Mouse (Mus musculus): ENCODE results near the gene Znhit2. TPM values are rescaled to one million over a fixed set of nuclear protein-coding genes. Genes with fewer than 3 reads are reported as not detected.
A peak's percentile ranks its signal among the peaks of the same experiment; 100 is the strongest.

The Znhit2 gene
- total and polyA plus RNA-seq, 2 experiments from 2014 or later = 40.4 to 59.1 TPM

DNA sequence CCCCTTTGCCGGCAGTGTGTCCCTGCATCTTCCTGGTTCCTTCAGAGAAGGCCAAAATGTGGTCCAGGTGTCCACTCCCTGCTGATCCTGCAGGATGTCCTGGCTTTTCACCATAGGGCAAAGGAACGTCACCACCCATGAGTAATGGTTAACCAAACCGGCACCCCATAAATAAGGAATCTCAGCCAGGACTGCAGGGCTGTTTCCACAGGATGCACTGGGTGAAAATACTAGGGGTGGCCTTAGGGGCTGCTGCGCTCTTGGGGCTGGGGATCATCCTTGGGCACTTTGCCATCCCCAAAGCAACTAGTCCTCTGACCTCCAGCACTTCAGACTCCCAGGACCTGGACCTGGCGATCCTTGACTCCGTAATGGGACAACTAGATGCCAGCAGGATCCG is 44.6 kb downstream of the Znhit2 start, which contains the start of gene Naaladl1:
Gene Naaladl1, plus strand, starts transcription at position 197 of the 400 bp plus-strand sequence.
- H3K27me3 ChIP-seq (ENCODE audit: insufficient read depth, low read length) = no peaks in the 10 kb centered on the region
- no peak within 1 kb of the TSS for H3K27ac ChIP-seq (ENCODE audit: low read depth, low read length)
- no peak within 1 kb of the TSS for H3K4me2 ChIP-seq (ENCODE audit: low read depth, low read length, poor library complexity, severe bottlenecking)
- H3K4me3 ChIP-seq (ENCODE audit: low read depth, low read length) = no peak within 1 kb of the TSS
- WGBS = 82% methylated on average over 7 of the region's 7 CpGs
- H3K9ac ChIP-seq (replicated peaks; ENCODE audit: low read length, poor library complexity, severe bottlenecking) = no peak within 1 kb of the TSS
- no peaks in the 10 kb centered on the region for H3K4me1 ChIP-seq (ENCODE audit: insufficient read depth, low read length)
- TF ChIP-seq CTCF (IDR thresholded peaks at IDR 0.05) = no peak
- no peaks in the 10 kb centered on the region for H3K36me3 ChIP-seq (ENCODE audit: insufficient read depth, low read length)
- no peak for DNase-seq (ENCODE audit: low spot score)
- no peaks in the 10 kb centered on the region for H3K9me3 ChIP-seq (ENCODE audit: low read length)
- ATAC-seq (ENCODE audit: low FRiP score) = no peak

Small RNA genes within 50 kb of the gene (microRNA-seq; reads per million reads assigned to microRNA genes)
- gene Mir6988 (ENCODE audit: borderline number of aligned reads) = 3.4 reads per million, percentile 2 among the genes with 10 or more reads in this experiment

Other genes starting within 250 kb of the Znhit2 start
- 11.2 and 19.1 TPM in 2 replicates for gene Frmd8, start 185.9 kb upstream of the Znhit2 start, total RNA-seq (2014; rRNA removed)
- gene Frmd8, start 185.9 kb upstream of the Znhit2 start, polyA plus RNA-seq (2015; fragmentation: Nextera tagmentation; extraction: Ambion mirVana) = 11.2 and 11.7 TPM in 2 replicates
- gene Slc25a45, start 183.4 kb upstream of the Znhit2 start, total RNA-seq (2014; rRNA removed) = 3.7 and 4.8 TPM in 2 replicates
- gene Slc25a45, start 183.4 kb upstream of the Znhit2 start, polyA plus RNA-seq (2015; fragmentation: Nextera tagmentation; extraction: Ambion mirVana) = 2.1 and 2.7 TPM in 2 replicates
- gene Tigd3, start 167.0 kb upstream of the Znhit2 start, total RNA-seq (2014; rRNA removed) = 9.0 and 11.4 TPM in 2 replicates
- gene Tigd3, start 167.0 kb upstream of the Znhit2 start, polyA plus RNA-seq (2015; fragmentation: Nextera tagmentation; extraction: Ambion mirVana) = 10.6 and 10.9 TPM in 2 replicates
- 52.9 and 84.7 TPM in 2 replicates for gene Dpf2, start 148.2 kb upstream of the Znhit2 start, total RNA-seq (2014; rRNA removed)
- 57.7 and 61.0 TPM in 2 replicates for gene Dpf2, start 148.2 kb upstream of the Znhit2 start, polyA plus RNA-seq (2015; fragmentation: Nextera tagmentation; extraction: Ambion mirVana)
- gene Cdc42ep2, start 136.4 kb upstream of the Znhit2 start, total RNA-seq (2014; rRNA removed) = 20.6 and 28.4 TPM in 2 replicates
- 19.2 and 20.9 TPM in 2 replicates for gene Cdc42ep2, start 136.4 kb upstream of the Znhit2 start, polyA plus RNA-seq (2015; fragmentation: Nextera tagmentation; extraction: Ambion mirVana)
- 17.8 and 21.6 TPM in 2 replicates for gene Pola2, start 97.0 kb upstream of the Znhit2 start, total RNA-seq (2014; rRNA removed)
- 16.7 and 16.9 TPM in 2 replicates for gene Pola2, start 97.0 kb upstream of the Znhit2 start, polyA plus RNA-seq (2015; fragmentation: Nextera tagmentation; extraction: Ambion mirVana)
- gene Slc22a20, start 75.0 kb upstream of the Znhit2 start, total RNA-seq (2014; rRNA removed) = not detected in 2 replicates
- not detected in 2 replicates for gene Slc22a20, start 75.0 kb upstream of the Znhit2 start, polyA plus RNA-seq (2015; fragmentation: Nextera tagmentation; extraction: Ambion mirVana)
- gene Capn1, start 45.3 kb upstream of the Znhit2 start, total RNA-seq (2014; rRNA removed) = 7.9 and 13.2 TPM in 2 replicates
- gene Capn1, start 45.3 kb upstream of the Znhit2 start, polyA plus RNA-seq (2015; fragmentation: Nextera tagmentation; extraction: Ambion mirVana) = 3.3 and 3.9 TPM in 2 replicates
- gene Syvn1, start 14.6 kb upstream of the Znhit2 start, total RNA-seq (2014; rRNA removed) = 27.8 and 36.3 TPM in 2 replicates
- 34.6 and 34.8 TPM in 2 replicates for gene Syvn1, start 14.6 kb upstream of the Znhit2 start, polyA plus RNA-seq (2015; fragmentation: Nextera tagmentation; extraction: Ambion mirVana)
- gene Mrpl49, start 3.4 kb upstream of the Znhit2 start, total RNA-seq (2014; rRNA removed) = 34.7 and 37.3 TPM in 2 replicates
- 50.0 and 55.8 TPM in 2 replicates for gene Mrpl49, start 3.4 kb upstream of the Znhit2 start, polyA plus RNA-seq (2015; fragmentation: Nextera tagmentation; extraction: Ambion mirVana)
- 494 and 628 TPM in 2 replicates for gene Fau, start 3.3 kb upstream of the Znhit2 start, total RNA-seq (2014; rRNA removed)
- gene Fau, start 3.3 kb upstream of the Znhit2 start, polyA plus RNA-seq (2015; fragmentation: Nextera tagmentation; extraction: Ambion mirVana) = 587 and 625 TPM in 2 replicates
- gene Tm7sf2, start 7.2 kb downstream of the Znhit2 start, total RNA-seq (2014; rRNA removed) = 79.5 and 98.1 TPM in 2 replicates
- gene Tm7sf2, start 7.2 kb downstream of the Znhit2 start, polyA plus RNA-seq (2015; fragmentation: Nextera tagmentation; extraction: Ambion mirVana) = 50.2 and 51.6 TPM in 2 replicates
- 95.7 and 114 TPM in 2 replicates for gene Vps51, start 16.0 kb downstream of the Znhit2 start, total RNA-seq (2014; rRNA removed)
- 92.4 and 101 TPM in 2 replicates for gene Vps51, start 16.0 kb downstream of the Znhit2 start, polyA plus RNA-seq (2015; fragmentation: Nextera tagmentation; extraction: Ambion mirVana)
- not detected in 2 replicates for gene Tmem262, start 18.8 kb downstream of the Znhit2 start, total RNA-seq (2014; rRNA removed)
- gene Tmem262, start 18.8 kb downstream of the Znhit2 start, polyA plus RNA-seq (2015; fragmentation: Nextera tagmentation; extraction: Ambion mirVana) = not detected in 2 replicates
- not detected in 2 replicates for gene Gm28374, start 21.1 kb downstream of the Znhit2 start, total RNA-seq (2014; rRNA removed)
- gene Gm28374, start 21.1 kb downstream of the Znhit2 start, polyA plus RNA-seq (2015; fragmentation: Nextera tagmentation; extraction: Ambion mirVana) = 0.81 and 1.1 TPM in 2 replicates
- 76.0 and 97.6 TPM in 2 replicates for gene Zfpl1, start 23.8 kb downstream of the Znhit2 start, total RNA-seq (2014; rRNA removed)
- 92.0 and 99.6 TPM in 2 replicates for gene Zfpl1, start 23.8 kb downstream of the Znhit2 start, polyA plus RNA-seq (2015; fragmentation: Nextera tagmentation; extraction: Ambion mirVana)
- gene Cdca5, start 23.8 kb downstream of the Znhit2 start, total RNA-seq (2014; rRNA removed) = 1.3 and 1.6 TPM in 2 replicates
- gene Cdca5, start 23.8 kb downstream of the Znhit2 start, polyA plus RNA-seq (2015; fragmentation: Nextera tagmentation; extraction: Ambion mirVana) = 1.6 and 1.8 TPM in 2 replicates
- gene AC131692.1, start 33.2 kb downstream of the Znhit2 start, total RNA-seq (2014; rRNA removed) = not detected in 2 replicates
- gene AC131692.1, start 33.2 kb downstream of the Znhit2 start, polyA plus RNA-seq (2015; fragmentation: Nextera tagmentation; extraction: Ambion mirVana) = not detected in 2 replicates
- gene Naaladl1, start 44.6 kb downstream of the Znhit2 start, total RNA-seq (2014; rRNA removed) = 0.42 and 1.0 TPM in 2 replicates
- gene Naaladl1, start 44.6 kb downstream of the Znhit2 start, polyA plus RNA-seq (2015; fragmentation: Nextera tagmentation; extraction: Ambion mirVana) = 0.41 and 0.53 TPM in 2 replicates
- 66.6 and 73.1 TPM in 2 replicates for gene Sac3d1, start 57.5 kb downstream of the Znhit2 start, total RNA-seq (2014; rRNA removed)
- 52.6 and 53.1 TPM in 2 replicates for gene Sac3d1, start 57.5 kb downstream of the Znhit2 start, polyA plus RNA-seq (2015; fragmentation: Nextera tagmentation; extraction: Ambion mirVana)
- 51.0 and 66.4 TPM in 2 replicates for gene Snx15, start 67.1 kb downstream of the Znhit2 start, total RNA-seq (2014; rRNA removed)
- gene Snx15, start 67.1 kb downstream of the Znhit2 start, polyA plus RNA-seq (2015; fragmentation: Nextera tagmentation; extraction: Ambion mirVana) = 66.1 and 69.1 TPM in 2 replicates
- gene Batf2, start 79.8 kb downstream of the Znhit2 start, total RNA-seq (2014; rRNA removed) = not detected in 2 replicates
- gene Batf2, start 79.8 kb downstream of the Znhit2 start, polyA plus RNA-seq (2015; fragmentation: Nextera tagmentation; extraction: Ambion mirVana) = not detected in 2 replicates
- gene Arl2, start 80.4 kb downstream of the Znhit2 start, total RNA-seq (2014; rRNA removed) = 83.4 and 123 TPM in 2 replicates
- gene Arl2, start 80.4 kb downstream of the Znhit2 start, polyA plus RNA-seq (2015; fragmentation: Nextera tagmentation; extraction: Ambion mirVana) = 159 and 174 TPM in 2 replicates
- gene Majin, start 123.2 kb downstream of the Znhit2 start, total RNA-seq (2014; rRNA removed) = not detected in 2 replicates
- 0.16 and 0.18 TPM in 2 replicates for gene Majin, start 123.2 kb downstream of the Znhit2 start, polyA plus RNA-seq (2015; fragmentation: Nextera tagmentation; extraction: Ambion mirVana)
- gene Gpha2, start 165.2 kb downstream of the Znhit2 start, total RNA-seq (2014; rRNA removed) = not detected in 2 replicates
- gene Gpha2, start 165.2 kb downstream of the Znhit2 start, polyA plus RNA-seq (2015; fragmentation: Nextera tagmentation; extraction: Ambion mirVana) = 0.31 TPM in 1 of 2 replicates, not detected in the other
- gene Ppp2r5b, start 174.7 kb downstream of the Znhit2 start, total RNA-seq (2014; rRNA removed) = 248 and 256 TPM in 2 replicates
- gene Ppp2r5b, start 174.7 kb downstream of the Znhit2 start, polyA plus RNA-seq (2015; fragmentation: Nextera tagmentation; extraction: Ambion mirVana) = 177 and 189 TPM in 2 replicates
- gene Atg2a, start 180.5 kb downstream of the Znhit2 start, total RNA-seq (2014; rRNA removed) = 34.3 and 38.2 TPM in 2 replicates
- gene Atg2a, start 180.5 kb downstream of the Znhit2 start, polyA plus RNA-seq (2015; fragmentation: Nextera tagmentation; extraction: Ambion mirVana) = 9.6 and 9.7 TPM in 2 replicates
- gene Ehd1, start 215.5 kb downstream of the Znhit2 start, total RNA-seq (2014; rRNA removed) = 117 and 139 TPM in 2 replicates
- gene Ehd1, start 215.5 kb downstream of the Znhit2 start, polyA plus RNA-seq (2015; fragmentation: Nextera tagmentation; extraction: Ambion mirVana) = 73.0 and 74.0 TPM in 2 replicates
- 4.8 and 5.4 TPM in 2 replicates for gene Cdc42bpg, start 245.3 kb downstream of the Znhit2 start, total RNA-seq (2014; rRNA removed)
- 0.20 and 0.67 TPM in 2 replicates for gene Cdc42bpg, start 245.3 kb downstream of the Znhit2 start, polyA plus RNA-seq (2015; fragmentation: Nextera tagmentation; extraction: Ambion mirVana)